Mouse (Mus musculus) intestine, postnatal 0 days (tissue): ENCODE measurements at regions not wholly inside any gene's neighbourhood (a gene's known extent, or its start where the extent isn't known, plus 50 kb on each side); places are given as distances from the start of the nearest gene placed in this dataset.

Experiments used
- ATAC-seq: fragments of 200-750 bp; cut with Nextera tagmentation; 2 replicates; pipeline ENCODE4 v1.8.0; 2017; ENCODE audit warnings: mild to moderate bottlenecking, moderate TSS enrichment, moderate library complexity
- H3K27ac ChIP-seq: fragments of 300-500 bp; sonication (generic); 2 replicates; pipeline ENCODE4 v1.5.1; 2014; ENCODE audit warnings: mild to moderate bottlenecking, low read depth, low read length, moderate library complexity
- H3K27me3 ChIP-seq: fragments of 300-500 bp; sonication (generic); replicated peaks from 2 replicates; pipeline ENCODE4 v1.6.1; 2014; ENCODE audit warnings: low read length, mixed read lengths; ENCODE audit not compliant: control insufficient read depth, insufficient read depth
- H3K36me3 ChIP-seq: fragments of 300-500 bp; sonication (generic); 2 replicates; pipeline ENCODE4 v1.6.1; 2014; ENCODE audit warnings: mild to moderate bottlenecking, moderate library complexity; ENCODE audit not compliant: control insufficient read depth, insufficient read depth
- H3K4me1 ChIP-seq: fragments of 300-500 bp; sonication (generic); replicated peaks from 2 replicates; pipeline ENCODE4 v1.6.1; 2014; ENCODE audit warnings: antibody characterized with exemption, low read length, mixed read lengths; ENCODE audit not compliant: control insufficient read depth, insufficient read depth
- H3K4me2 ChIP-seq: fragments of 300-500 bp; sonication (generic); replicated peaks from 2 replicates; pipeline ENCODE4 v1.6.1; 2014; ENCODE audit warnings: low read depth, mild to moderate bottlenecking, moderate library complexity
- H3K4me3 ChIP-seq: fragments of 300-500 bp; sonication (generic); 2 replicates; pipeline ENCODE4 v1.5.1; 2014; ENCODE audit warnings: low read depth, low read length
- H3K9ac ChIP-seq: fragments of 300-500 bp; sonication (generic); 2 replicates; pipeline ENCODE4 v1.6.1; 2014; ENCODE audit warnings: mild to moderate bottlenecking, low read depth, low read length
- H3K9me3 ChIP-seq: fragments of 300-500 bp; sonication (generic); 2 replicates; pipeline ENCODE4 v1.6.1; 2016; ENCODE audit warnings: mixed run types; ENCODE audit not compliant: control insufficient read depth
- CTCF ChIP-seq: sonication (generic); IDR thresholded peaks from 2 replicates; pipeline ENCODE4 v1.5.1; 2016; ENCODE audit warnings: low read depth, mild to moderate bottlenecking, control low read depth, antibody characterized with exemption, moderate library complexity
- WGBS: fragments of 180-500 bp; shearing (Covaris S2); extraction: QIAGEN DNeasy Blood & Tissue Kit; methylation state at CpG from one replicate; pipeline ENCODE4 v1.1.7; 2014; 5-methylcytosine and 5-hydroxymethylcytosine counted together

DNA sequence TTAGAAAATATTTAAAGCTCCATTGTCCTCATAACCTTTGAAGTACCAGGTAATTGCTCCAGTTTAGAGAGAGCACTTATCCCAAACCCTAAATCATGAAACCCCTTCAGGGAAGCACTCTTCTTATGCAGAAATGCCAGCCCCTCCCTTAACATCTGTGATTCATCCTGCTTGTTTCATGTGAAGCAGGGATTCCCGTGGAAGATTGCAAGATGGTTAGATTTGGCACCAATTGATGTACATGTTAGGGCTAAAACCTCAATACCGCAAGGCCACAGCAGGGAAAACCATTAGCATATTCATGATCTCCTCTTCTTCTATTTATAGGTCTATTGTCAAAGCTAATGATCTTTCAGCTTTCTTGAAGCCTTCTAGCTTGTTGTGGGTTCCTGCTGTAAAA is 88.8 kb downstream of the Ttc32 start:
- Histone ChIP-seq H3K4me3 (no peak overlapping the region), H3K27me3 (no peaks in the 10 kb centered on the region), H3K4me1 (no peaks in the 10 kb centered on the region), H3K9me3 (no peaks in the 10 kb centered on the region), H3K36me3 (no peaks in the 10 kb centered on the region), H3K27ac (no peak overlapping the region), H3K4me2 (no peak overlapping the region), H3K9ac (no peak overlapping the region)
- 60% methylated on average over 2 of the region's 2 CpGs for WGBS
- no peak for ATAC-seq
- TF ChIP-seq CTCF = no peak

GRCm38 (mm10) chr12:9127931-9128550 is 98.2 kb downstream of the Ttc32 start:
- no peaks in the 10 kb centered on the region for H3K4me1 ChIP-seq
- no peak overlapping the region for H3K27ac ChIP-seq
- no peak overlapping the region for H3K4me3 ChIP-seq
- H3K36me3 ChIP-seq = no peaks in the 10 kb centered on the region
- no peak for TF ChIP-seq CTCF
- ATAC-seq = no peak
- no peak overlapping the region for H3K9ac ChIP-seq
- no peaks in the 10 kb centered on the region for H3K27me3 ChIP-seq
- 83% methylated on average over 10 of the region's 10 CpGs for WGBS
- no peaks in the 10 kb centered on the region for H3K9me3 ChIP-seq
- H3K4me2 ChIP-seq = no peak overlapping the region

DNA sequence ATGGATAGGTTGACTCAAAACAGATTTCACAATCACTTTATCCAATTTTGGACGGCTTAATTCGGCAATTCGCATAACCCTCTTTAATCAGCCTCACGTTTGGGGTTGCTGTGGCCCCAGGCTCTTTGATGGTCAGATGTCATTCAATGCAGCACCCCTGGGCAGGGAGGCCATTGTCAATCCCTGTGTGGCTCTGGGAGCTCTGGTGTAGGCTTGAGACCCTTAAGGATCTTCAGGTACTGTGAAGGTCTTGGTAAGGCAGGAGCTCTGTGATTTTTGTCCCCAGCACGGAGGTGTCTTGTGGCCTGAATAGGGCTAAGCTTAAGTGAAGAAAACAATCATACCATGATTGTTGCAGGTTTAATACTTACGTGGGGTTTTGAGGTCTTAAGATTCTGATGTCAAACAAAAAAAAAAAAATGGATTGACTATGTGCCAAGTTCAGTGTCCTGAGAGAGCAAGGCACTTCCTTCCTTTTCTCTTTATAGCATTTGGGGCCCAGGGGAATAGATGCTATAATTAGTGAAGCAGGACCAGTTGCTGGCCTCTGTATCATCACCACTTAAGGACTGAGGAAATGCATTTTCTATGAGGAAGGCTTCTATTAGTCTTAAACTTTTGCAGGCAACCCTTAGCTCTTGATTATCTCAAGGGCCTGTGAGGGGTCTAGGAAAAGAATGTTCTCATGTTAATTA is 98.9 kb downstream of the Ttc32 start:
- ATAC-seq = no peak
- WGBS = 73% methylated on average over 6 of the region's 6 CpGs
- Histone ChIP-seq H3K9ac (no peak overlapping the region), H3K27ac (no peak overlapping the region), H3K36me3 (no peaks in the 10 kb centered on the region), H3K4me3 (no peak overlapping the region), H3K27me3 (no peaks in the 10 kb centered on the region), H3K9me3 (no peaks in the 10 kb centered on the region), H3K4me1 (no peaks in the 10 kb centered on the region), H3K4me2 (no peak overlapping the region)
- TF ChIP-seq CTCF = no peak

GRCm38 (mm10) chr12:9132621-9133020 is 102.8 kb downstream of the Ttc32 start:
- no peak overlapping the region for H3K27ac ChIP-seq
- no peak for TF ChIP-seq CTCF
- H3K27me3 ChIP-seq = no peaks in the 10 kb centered on the region
- H3K4me2 ChIP-seq = no peak overlapping the region
- no peaks in the 10 kb centered on the region for H3K9me3 ChIP-seq
- H3K36me3 ChIP-seq = no peaks in the 10 kb centered on the region
- no peak for ATAC-seq
- no peak overlapping the region for H3K9ac ChIP-seq
- no peak overlapping the region for H3K4me3 ChIP-seq
- H3K4me1 ChIP-seq = no peaks in the 10 kb centered on the region

- no peaks in the 10 kb centered on the region for H3K9me3 ChIP-seq
- no peak overlapping the region for H3K27ac ChIP-seq
- H3K9ac ChIP-seq = no peak overlapping the region
- no peaks in the 10 kb centered on the region for H3K27me3 ChIP-seq
- TF ChIP-seq CTCF = no peak
- WGBS = 81% methylated on average over 7 of the region's 7 CpGs
- H3K4me1 ChIP-seq = no peaks in the 10 kb centered on the region
- no peak overlapping the region for H3K4me2 ChIP-seq
- no peak for ATAC-seq
- no peaks in the 10 kb centered on the region for H3K36me3 ChIP-seq
- no peak overlapping the region for H3K4me3 ChIP-seq
These were observed 104.4 kb downstream of the Ttc32 start for GRCm38 (mm10) chr12:9133890-9134870.

DNA sequence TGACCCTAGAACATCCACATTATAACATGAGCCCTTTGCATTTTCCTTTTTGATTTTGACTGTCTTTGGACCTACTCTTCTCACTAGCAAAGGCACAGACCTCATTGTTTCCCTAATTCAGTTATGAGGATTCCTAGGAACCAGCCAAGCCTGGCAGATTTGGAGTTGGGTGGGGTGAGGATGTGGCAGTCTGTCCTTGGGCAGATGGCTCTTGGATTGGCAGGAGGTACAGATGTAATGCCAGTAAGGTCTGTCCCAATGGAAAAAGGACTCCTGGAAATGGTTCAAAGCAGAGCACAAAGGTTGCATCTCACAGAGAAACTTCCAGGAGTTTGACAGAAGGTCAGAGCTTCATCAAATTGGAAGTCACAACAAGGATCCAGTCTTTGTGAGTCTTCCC is 121.2 kb downstream of the Ttc32 start:
- Histone ChIP-seq H3K4me1 (no peaks in the 10 kb centered on the region), H3K4me2 (no peak overlapping the region), H3K9me3 (no peaks in the 10 kb centered on the region), H3K27ac (no peak overlapping the region), H3K36me3 (no peaks in the 10 kb centered on the region), H3K4me3 (no peak overlapping the region), H3K27me3 (no peaks in the 10 kb centered on the region), H3K9ac (no peak overlapping the region)
- ATAC-seq = no peak
- TF ChIP-seq CTCF = no peak
